Mouse (Mus musculus): ENCODE data around the gene Zkscan14. TPM values are rescaled to one million over a fixed set of nuclear protein-coding genes. Genes with fewer than 3 reads are reported as not detected.
"Not testable (repeated sequence)": the region's sequence is repeated elsewhere in the genome, so short reads cannot be mapped to it uniquely, and the experiment has no call there.

The Zkscan14 gene
- total and polyA plus RNA-seq, 2 experiments from 2014 or later = 6.3 to 9.8 TPM

DNA sequence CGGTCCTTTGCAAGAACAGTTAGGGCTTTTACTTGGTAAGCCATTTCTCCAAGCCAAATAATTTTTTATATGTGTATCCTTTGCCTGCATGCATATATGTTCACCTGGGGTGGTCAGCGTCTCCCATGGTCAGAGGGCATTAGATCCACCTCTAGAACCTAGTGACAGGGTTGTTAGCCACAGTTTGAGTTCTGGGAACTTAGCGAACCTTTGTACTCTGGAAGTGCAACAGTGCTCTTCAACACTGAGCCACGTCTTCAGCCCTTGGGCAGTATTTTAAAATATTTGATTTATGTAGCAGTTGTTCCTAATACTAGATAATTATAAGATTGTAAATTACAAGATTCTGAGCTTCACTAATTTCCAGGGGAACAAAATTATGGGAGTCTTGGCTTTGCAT is 29.0 kb upstream of the Zkscan14 start:
- DNase-seq (ENCODE audit: low spot score) = no peak
- H3K4me3 ChIP-seq (ENCODE audit: low read depth, low read length) = no peak overlapping the region
- WGBS = 91% methylated on average over 4 of the region's 4 CpGs
- peak overlapping the region; percentile 98 for H3K27ac ChIP-seq (ENCODE audit: low read depth)
- no peaks in the 10 kb centered on the region for H3K9me3 ChIP-seq (replicated peaks; ENCODE audit: control insufficient read depth, low read length)
- peaks cover 10% of the 10 kb centered on the region for H3K4me1 ChIP-seq (ENCODE audit: control insufficient read depth, insufficient read depth)
- TF ChIP-seq CTCF (IDR thresholded peaks at IDR 0.05; ENCODE audit: low read depth) (no peak), EP300 (IDR thresholded peaks at IDR 0.05; ENCODE audit: low read depth) (no peak)
- H3K36me3 ChIP-seq (replicated peaks; ENCODE audit: control insufficient read depth, insufficient read depth, low read length) = peaks cover 23% of the 10 kb centered on the region
- peak overlapping the region; percentile 79 for H3K4me2 ChIP-seq (ENCODE audit: low read depth, low read length)
- no peaks in the 10 kb centered on the region for H3K27me3 ChIP-seq (ENCODE audit: control insufficient read depth, insufficient read depth, low read length)
- no peak overlapping the region for H3K9ac ChIP-seq (replicated peaks; ENCODE audit: low read depth, low read length)
- no peak for ATAC-seq (ENCODE audit: insufficient read depth, low read depth)

DNA sequence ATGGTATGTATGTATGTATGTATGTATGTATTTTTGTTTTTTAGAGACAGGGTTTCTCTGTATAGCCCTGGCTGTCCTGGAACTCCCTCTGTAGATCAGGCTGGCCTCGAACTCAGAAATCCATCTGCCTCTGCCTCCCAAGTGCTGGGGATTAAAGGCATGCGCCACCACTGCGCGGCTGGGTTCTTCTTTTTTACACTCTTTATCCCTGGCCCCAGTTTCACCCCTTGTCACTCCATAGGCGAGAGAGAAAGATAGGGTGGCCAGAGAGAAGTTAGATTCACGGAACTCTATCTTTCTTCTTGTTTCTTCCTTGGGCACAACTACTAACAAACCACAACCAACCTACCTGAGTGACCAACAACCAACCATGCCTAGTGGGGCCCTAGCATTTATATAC is 27.6 kb upstream of the Zkscan14 start:
- not testable (repeated sequence) for H3K9me3 ChIP-seq (replicated peaks; ENCODE audit: control insufficient read depth, low read length); DNase-seq (ENCODE audit: low spot score); H3K36me3 ChIP-seq (replicated peaks; ENCODE audit: control insufficient read depth, insufficient read depth, low read length); H3K27me3 ChIP-seq (ENCODE audit: control insufficient read depth, insufficient read depth, low read length); ATAC-seq (ENCODE audit: insufficient read depth, low read depth); H3K4me2 ChIP-seq (ENCODE audit: low read depth, low read length); H3K27ac ChIP-seq (ENCODE audit: low read depth); H3K4me3 ChIP-seq (ENCODE audit: low read depth, low read length); H3K9ac ChIP-seq (replicated peaks; ENCODE audit: low read depth, low read length)
- peaks cover 10% of the 10 kb centered on the region for H3K4me1 ChIP-seq (ENCODE audit: control insufficient read depth, insufficient read depth)
- WGBS = 69% methylated on average over 6 of the region's 6 CpGs

DNA sequence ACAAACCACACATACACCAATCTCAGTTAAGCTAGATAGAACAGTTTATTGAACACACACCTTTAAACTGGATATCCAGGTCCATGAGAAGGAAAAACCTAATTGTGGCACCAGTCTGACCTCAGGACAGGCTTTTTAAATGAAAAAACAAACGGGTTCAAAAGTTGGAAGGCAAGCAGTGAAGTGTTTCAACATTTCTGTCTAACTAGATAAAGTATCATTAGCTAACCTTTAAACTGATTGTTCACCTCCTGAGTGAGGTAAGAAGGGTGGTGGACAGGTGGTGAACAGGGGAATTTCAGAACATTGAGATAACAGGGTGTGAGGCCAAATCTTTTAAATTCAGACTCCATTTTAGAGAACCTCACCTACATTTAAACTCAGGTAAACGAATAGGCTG is 24.8 kb upstream of the Zkscan14 start:
- H3K4me1 ChIP-seq (ENCODE audit: control insufficient read depth, insufficient read depth) = peaks cover 10% of the 10 kb centered on the region
- no peak overlapping the region for H3K4me3 ChIP-seq (ENCODE audit: low read depth, low read length)
- no peak overlapping the region for H3K9ac ChIP-seq (replicated peaks; ENCODE audit: low read depth, low read length)
- 47% methylated on average over 2 of the region's 2 CpGs for WGBS
- H3K36me3 ChIP-seq (replicated peaks; ENCODE audit: control insufficient read depth, insufficient read depth, low read length) = peaks cover 6% of the 10 kb centered on the region
- no peaks in the 10 kb centered on the region for H3K27me3 ChIP-seq (ENCODE audit: control insufficient read depth, insufficient read depth, low read length)
- DNase-seq (ENCODE audit: low spot score) (no peak), ATAC-seq (ENCODE audit: insufficient read depth, low read depth) (no peak)
- H3K9me3 ChIP-seq (replicated peaks; ENCODE audit: control insufficient read depth, low read length) = no peaks in the 10 kb centered on the region
- H3K27ac ChIP-seq (ENCODE audit: low read depth) = no peak overlapping the region
- no peak overlapping the region for H3K4me2 ChIP-seq (ENCODE audit: low read depth, low read length)
- TF ChIP-seq CTCF (IDR thresholded peaks at IDR 0.05; ENCODE audit: low read depth) = no peak
- TF ChIP-seq EP300 (IDR thresholded peaks at IDR 0.05; ENCODE audit: low read depth) = no peak

- Histone ChIP-seq H3K4me1 (ENCODE audit: control insufficient read depth, insufficient read depth) (no peaks in the 10 kb centered on the region), H3K27me3 (ENCODE audit: control insufficient read depth, insufficient read depth, low read length) (no peaks in the 10 kb centered on the region), H3K4me2 (ENCODE audit: low read depth, low read length) (no peak overlapping the region), H3K9me3 (replicated peaks; ENCODE audit: control insufficient read depth, low read length) (no peaks in the 10 kb centered on the region), H3K9ac (replicated peaks; ENCODE audit: low read depth, low read length) (no peak overlapping the region), H3K36me3 (replicated peaks; ENCODE audit: control insufficient read depth, insufficient read depth, low read length) (peaks cover 34% of the 10 kb centered on the region), H3K27ac (ENCODE audit: low read depth) (no peak overlapping the region), H3K4me3 (ENCODE audit: low read depth, low read length) (no peak overlapping the region)
- TF ChIP-seq CTCF (IDR thresholded peaks at IDR 0.05; ENCODE audit: low read depth) (no peak), EP300 (IDR thresholded peaks at IDR 0.05; ENCODE audit: low read depth) (no peak)
- DNase-seq (ENCODE audit: low spot score) (no peak), ATAC-seq (ENCODE audit: insufficient read depth, low read depth) (no peak)
- 79% methylated on average over 12 of the region's 12 CpGs for WGBS
These were observed 21.7 kb upstream of the Zkscan14 start for GRCm38 (mm10) chr5:145223395-145223794.

DNA sequence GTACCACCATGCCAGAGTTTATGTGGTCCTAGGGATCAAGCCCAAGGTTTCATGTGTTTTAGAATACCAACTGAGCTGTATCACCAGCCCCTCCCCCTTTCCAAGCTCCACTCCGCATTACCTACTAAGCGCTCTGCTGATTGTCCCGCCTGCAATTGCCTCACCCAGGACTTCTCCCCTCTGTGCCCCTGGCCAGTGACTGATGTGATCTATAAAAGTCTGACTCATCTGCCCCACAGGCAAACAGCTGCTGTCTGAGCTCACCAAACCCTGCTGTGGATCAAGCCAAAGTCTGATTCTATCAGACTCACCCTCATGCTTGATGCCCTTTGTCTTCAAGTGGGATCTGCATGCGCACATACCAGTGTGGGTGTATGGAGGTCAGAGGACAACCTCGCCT is 21.2 kb upstream of the Zkscan14 start:
- Histone ChIP-seq H3K27me3 (ENCODE audit: control insufficient read depth, insufficient read depth, low read length) (no peaks in the 10 kb centered on the region), H3K4me1 (ENCODE audit: control insufficient read depth, insufficient read depth) (no peaks in the 10 kb centered on the region), H3K36me3 (replicated peaks; ENCODE audit: control insufficient read depth, insufficient read depth, low read length) (peaks cover 40% of the 10 kb centered on the region), H3K4me3 (ENCODE audit: low read depth, low read length) (no peak overlapping the region), H3K4me2 (ENCODE audit: low read depth, low read length) (no peak overlapping the region), H3K27ac (ENCODE audit: low read depth) (no peak overlapping the region), H3K9me3 (replicated peaks; ENCODE audit: control insufficient read depth, low read length) (no peaks in the 10 kb centered on the region), H3K9ac (replicated peaks; ENCODE audit: low read depth, low read length) (no peak overlapping the region)
- ATAC-seq (ENCODE audit: insufficient read depth, low read depth) (no peak), DNase-seq (ENCODE audit: low spot score) (no peak)
- WGBS = 74% methylated on average over 5 of the region's 5 CpGs
- TF ChIP-seq EP300 (IDR thresholded peaks at IDR 0.05; ENCODE audit: low read depth) (no peak), CTCF (IDR thresholded peaks at IDR 0.05; ENCODE audit: low read depth) (no peak)

DNA sequence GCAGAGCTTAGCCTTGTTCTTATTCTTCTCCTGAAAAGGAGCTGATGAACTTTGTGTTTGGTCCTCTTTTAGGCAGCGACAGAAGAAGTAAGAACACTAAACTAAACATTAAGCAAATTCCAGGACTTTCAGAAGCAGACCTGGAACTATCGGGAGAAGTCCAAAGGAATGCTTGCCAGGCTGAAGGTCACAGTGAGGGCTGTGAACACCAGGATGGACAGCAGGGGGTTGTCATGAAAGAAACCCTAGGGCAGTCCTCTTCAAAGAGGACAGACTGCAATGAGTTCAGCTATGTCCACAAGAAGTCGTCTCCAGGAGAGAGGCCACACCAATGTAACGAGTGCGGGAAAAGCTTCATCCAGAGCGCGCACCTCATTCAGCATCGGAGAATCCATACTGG is 18.3 kb upstream of the Zkscan14 start:
- Histone ChIP-seq H3K4me3 (ENCODE audit: low read depth, low read length) (no peak overlapping the region), H3K4me1 (ENCODE audit: control insufficient read depth, insufficient read depth) (no peaks in the 10 kb centered on the region), H3K36me3 (replicated peaks; ENCODE audit: control insufficient read depth, insufficient read depth, low read length) (peaks cover 51% of the 10 kb centered on the region), H3K27me3 (ENCODE audit: control insufficient read depth, insufficient read depth, low read length) (no peaks in the 10 kb centered on the region), H3K9me3 (replicated peaks; ENCODE audit: control insufficient read depth, low read length) (no peaks in the 10 kb centered on the region), H3K4me2 (ENCODE audit: low read depth, low read length) (no peak overlapping the region), H3K27ac (ENCODE audit: low read depth) (no peak overlapping the region), H3K9ac (replicated peaks; ENCODE audit: low read depth, low read length) (no peak overlapping the region)
- ATAC-seq (ENCODE audit: insufficient read depth, low read depth) (no peak), DNase-seq (ENCODE audit: low spot score) (no peak)
- WGBS = 90% methylated on average over 8 of the region's 8 CpGs
- TF ChIP-seq EP300 (IDR thresholded peaks at IDR 0.05; ENCODE audit: low read depth) = no peak
- no peak for TF ChIP-seq CTCF (IDR thresholded peaks at IDR 0.05; ENCODE audit: low read depth)
